Mouse (Mus musculus) spleen, postnatal 36 days (tissue): ENCODE measurements at regions not wholly inside any gene's neighbourhood (a gene's known extent, or its start where the extent isn't known, plus 50 kb on each side); places are given as distances from the start of the nearest gene placed in this dataset.

Experiments
- DNase-seq, 2 experiments: peaks; one replicate each; pipeline ENCODE4 v3.0.0; 2022; ENCODE audit warnings: low spot score in 2 of 2, mixed read lengths in 1 of 2

- DNase-seq = no peak
Observed at GRCm38 (mm10) chr4:89505368-89505819, 173.8 kb upstream of the Dmrta1 start.

GRCm38 (mm10) chr4:89500232-89500631 is 179.0 kb upstream of the Dmrta1 start:
- no peak for DNase-seq

GRCm38 (mm10) chr4:89490947-89491346 is 180.1 kb upstream of the Cdkn2b start:
- DNase-seq = no peak

DNA sequence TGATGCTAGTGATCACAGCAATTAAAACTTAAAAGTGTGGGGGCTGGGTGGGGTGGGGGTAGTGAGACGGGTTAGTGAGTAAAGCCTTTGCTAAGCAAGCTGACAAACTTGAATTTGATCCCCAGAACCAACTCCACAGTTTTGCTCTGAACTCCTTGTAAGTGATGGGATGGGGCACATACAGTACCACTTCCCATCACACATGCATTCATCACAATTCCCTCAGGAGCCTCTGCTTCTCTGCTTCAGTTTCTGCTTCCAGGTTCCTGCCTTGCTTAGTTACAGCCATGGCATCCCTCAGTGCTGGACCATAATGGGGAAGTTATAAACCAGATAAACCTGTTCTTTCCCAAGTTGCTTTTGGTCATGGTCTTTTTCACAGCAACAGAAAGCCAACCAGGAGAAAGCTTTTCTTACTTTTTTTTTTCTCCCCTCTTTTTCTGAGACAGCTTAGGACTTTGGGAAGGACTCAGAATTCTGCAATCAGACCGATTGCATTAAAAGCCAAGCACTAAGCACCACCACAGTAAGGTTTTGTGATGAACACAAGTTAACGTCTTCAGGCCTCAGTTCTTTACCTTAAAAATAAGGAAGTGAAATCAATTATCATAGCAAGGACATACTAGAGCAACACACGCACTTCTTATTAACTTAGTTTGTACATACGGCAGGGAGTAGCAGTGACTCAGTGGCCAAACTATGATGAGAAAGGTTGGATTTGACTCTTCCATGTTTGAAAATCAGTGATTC is 176.8 kb upstream of the Cdkn2b start:
- DNase-seq = no peak

DNA sequence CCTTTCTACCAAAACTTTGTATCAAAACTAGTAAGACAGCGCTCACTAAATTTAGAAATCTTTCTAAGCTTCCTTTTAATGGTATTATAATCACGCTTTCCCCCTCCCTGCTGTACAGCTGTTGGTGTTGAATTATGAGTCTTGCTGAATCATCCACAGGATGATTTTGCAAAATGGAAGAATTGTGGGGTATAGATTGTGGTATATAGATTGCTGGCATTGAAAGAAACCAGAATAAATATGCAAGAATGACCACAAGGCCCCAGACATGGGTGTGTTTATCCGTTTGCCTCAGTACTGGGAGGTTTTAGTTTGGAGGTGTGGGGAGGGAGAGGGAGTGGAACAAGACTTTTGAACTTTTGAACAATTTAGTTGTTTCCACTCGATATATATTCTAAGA is 176.1 kb upstream of the Cdkn2b start:
- no peak for DNase-seq

- peak; percentile 14 to 22 for DNase-seq
Observed at GRCm38 (mm10) chr4:89485981-89486531, 175.2 kb upstream of the Cdkn2b start.

- DNase-seq = no peak
Observed at GRCm38 (mm10) chr4:89478646-89479237, 167.9 kb upstream of the Cdkn2b start.

GRCm38 (mm10) chr4:89475848-89476247 is 165.0 kb upstream of the Cdkn2b start:
- DNase-seq = no peak

GRCm38 (mm10) chr4:89474836-89475541 is 164.2 kb upstream of the Cdkn2b start:
- peak in 1 of 2 experiments; percentile 4 for DNase-seq

DNA sequence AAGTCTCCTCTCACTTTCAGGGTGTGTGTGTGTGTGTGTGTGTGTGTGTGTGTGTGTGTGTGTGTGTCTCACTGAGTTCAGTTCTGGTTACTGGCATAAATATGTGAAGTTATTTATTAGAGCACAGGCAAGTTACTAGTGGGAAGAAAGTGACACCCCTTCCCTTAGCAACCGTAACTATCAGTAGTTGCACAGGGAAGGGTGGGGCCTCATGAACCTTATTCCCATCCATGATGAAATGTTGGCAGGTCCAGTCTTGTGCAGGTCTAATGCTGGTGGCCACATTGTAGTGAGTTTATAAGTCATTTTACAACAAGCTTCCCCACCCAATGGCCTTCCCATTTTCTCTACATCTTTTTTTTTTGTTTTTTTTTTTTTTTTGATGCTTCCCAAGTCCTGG is 160.6 kb upstream of the Cdkn2b start:
- no peak for DNase-seq

DNA sequence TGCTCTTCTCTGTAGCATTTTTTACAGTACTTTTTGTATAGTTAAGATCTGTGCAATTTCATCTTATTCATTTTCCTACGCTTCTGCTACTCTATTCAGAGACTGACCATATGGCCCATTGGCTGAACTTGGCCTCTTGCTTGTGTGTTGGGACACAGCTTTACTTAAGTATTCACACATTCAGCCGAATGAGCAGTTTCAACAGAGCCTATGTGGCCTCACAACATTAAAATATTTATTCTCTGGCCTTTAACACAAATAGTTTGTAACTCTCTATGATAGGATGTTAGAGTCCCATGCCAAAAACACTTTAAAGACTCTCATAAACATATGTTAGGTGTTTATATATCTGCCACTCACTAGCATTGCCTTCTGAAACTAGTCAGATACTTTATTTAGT is 159.9 kb upstream of the Cdkn2b start:
- no peak for DNase-seq

DNA sequence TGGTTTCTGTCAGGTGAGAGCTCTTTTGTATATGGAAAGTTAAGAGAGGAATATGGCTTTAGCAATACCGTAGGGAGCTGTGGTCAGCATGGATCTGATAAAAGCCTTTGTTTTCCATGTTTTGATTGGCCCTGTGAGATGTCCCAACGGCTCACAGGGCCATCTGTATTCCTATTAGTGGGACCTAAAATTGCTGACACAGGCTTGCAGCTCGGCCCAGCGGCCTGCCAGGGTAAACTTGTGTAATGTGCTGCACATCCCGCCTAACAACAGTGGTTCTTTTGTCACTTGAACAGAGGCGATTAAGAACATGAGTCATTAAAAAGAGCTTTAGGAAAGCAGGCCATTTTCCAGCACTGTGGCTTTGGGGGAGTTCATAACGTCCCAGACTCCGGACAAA is 159.0 kb upstream of the Cdkn2b start:
- no peak for DNase-seq

DNA sequence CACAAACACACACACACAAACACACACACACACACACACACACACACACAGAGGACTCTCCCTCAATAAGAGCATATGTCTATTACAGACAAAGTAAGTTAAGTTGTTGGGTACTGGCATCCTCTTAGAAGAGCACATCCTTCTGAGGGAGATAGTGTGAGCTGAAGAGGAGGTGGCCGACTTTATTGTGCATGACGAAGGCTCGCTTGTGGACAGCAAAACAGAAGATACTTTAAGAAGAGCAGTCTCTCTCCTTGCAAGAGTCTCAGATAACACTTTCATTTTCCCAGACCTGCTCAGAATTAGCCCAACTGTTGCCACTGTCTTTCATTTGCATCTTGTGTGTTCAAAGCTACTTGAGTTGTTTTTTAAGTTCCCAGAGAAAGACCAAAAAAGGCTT is 158.6 kb upstream of the Cdkn2b start:
- no peak for DNase-seq

- no peak for DNase-seq
Observed at GRCm38 (mm10) chr4:89466766-89467165, 155.9 kb upstream of the Cdkn2b start.

GRCm38 (mm10) chr4:89463121-89463520 is 152.3 kb upstream of the Cdkn2b start:
- no peak for DNase-seq

GRCm38 (mm10) chr4:89460170-89460762 is 149.4 kb upstream of the Cdkn2b start:
- no peak for DNase-seq

DNA sequence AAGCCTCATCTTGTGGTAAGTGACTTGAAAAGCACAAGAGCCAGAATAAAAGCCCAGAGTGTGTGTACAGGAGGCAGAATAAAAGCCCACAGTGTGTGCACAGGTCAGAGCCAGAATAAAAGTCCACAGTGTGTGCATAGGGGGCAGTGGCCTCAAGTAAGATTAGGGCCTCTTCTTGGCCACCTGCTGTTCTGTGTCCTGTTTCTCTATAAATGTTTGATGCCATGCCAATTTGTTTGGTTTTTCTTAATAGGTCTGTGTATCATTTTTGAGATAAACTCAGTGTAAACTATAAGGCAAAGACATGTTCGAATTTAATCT is 148.5 kb upstream of the Cdkn2b start:
- no peak for DNase-seq

DNA sequence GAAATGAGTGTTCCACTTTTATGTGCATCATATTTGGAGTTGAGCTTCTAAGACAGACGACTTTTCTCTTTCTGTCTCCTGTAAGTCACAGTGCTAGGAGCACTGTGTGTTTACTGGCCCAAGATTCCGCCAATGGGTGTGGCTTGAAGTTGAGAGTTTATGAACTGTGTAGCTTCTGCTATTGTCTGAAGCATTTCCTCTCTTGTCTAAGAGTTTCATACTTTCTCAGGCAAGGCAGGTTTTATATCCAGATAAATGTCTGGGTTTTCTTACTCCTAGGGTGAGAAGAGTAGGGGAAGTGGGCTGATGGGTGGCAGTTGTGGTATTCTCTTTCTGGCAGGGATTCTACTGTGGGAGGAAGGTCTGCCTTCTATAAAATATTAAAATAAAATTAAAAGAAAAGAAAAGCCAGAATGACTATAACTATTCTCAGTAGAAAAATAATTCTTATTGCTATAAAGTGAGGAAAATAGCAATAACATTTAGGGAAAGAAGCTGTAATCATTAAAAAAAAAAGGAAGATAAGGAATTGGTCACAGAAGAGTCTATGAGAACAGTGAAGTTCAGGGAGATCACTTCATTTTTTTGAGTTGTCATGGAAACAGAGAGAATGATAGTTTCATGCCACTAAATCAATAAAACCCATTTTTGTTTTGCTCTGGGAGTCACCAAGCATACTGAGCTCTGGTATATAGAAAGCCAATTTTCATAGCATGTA is 147.9 kb upstream of the Cdkn2b start:
- no peak for DNase-seq

- no peak for DNase-seq
Observed at GRCm38 (mm10) chr4:89457861-89458260, 147.0 kb upstream of the Cdkn2b start.

DNA sequence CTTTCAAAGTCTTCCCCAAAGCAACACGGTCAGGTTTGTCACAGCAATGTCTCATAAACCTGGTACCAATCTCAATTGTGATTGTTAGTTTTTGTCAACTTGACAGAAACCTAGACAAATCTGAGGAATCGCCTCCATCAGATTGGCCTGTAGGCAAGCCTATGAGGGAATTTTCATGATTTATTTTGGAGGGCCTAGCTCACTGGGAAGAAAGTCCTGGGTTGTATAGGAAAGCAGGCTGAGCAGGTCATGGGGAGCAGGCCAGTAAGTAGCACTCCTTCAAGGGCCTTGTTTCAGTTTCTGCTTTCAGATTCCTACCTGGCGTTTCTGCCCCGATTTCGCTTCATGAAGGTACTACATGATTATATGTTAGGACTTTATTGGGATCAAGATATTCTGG is 144.1 kb upstream of the Cdkn2b start:
- no peak for DNase-seq

GRCm38 (mm10) chr4:89453051-89453450 is 142.2 kb upstream of the Cdkn2b start:
- no peak for DNase-seq

GRCm38 (mm10) chr4:89451741-89452140 is 140.9 kb upstream of the Cdkn2b start:
- no peak for DNase-seq
